Mouse (Mus musculus): ENCODE results near the gene Rgl1.
"Not testable (repeated sequence)": the region's sequence is repeated elsewhere in the genome, so short reads cannot be mapped to it uniquely, and the experiment has no call there.

Gene Rgl1

DNA sequence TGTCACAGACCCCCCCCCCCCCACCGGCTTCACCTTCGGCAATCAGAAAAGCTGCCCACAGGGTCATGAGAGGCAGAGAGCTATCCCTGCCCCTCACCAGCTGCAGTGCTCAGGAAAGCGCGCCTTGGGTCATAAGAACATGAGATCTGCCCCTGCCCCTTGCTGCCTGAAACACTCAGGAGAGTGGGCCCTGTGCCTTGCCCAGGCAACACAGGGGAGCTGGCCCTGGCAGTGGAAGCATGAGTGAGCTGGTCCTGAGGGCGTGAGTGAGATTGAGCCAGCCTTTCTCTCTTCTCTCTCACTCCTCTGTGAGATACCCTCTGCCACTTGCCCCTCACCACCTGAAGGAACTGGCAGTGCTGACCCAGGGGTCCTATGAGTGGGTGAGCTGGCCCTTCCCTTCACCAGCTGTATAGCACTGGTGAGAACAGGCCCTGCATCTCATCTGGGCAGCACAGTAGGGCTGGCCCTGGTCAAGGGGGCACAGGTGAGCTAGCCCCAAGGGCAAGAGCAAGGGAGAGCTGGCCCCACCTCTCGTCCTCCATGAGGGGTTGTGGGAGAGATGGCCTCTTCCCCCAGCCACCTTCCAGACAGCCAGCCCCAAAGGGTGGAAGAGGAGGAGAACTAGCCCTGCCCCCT, 115.2 kb downstream of the Rgl1 start:
- no peak for DNase-seq

- DNase-seq = no peak
Measured at GRCm38 (mm10) chr1:152648052-152648451, 118.1 kb downstream of the Rgl1 start.

DNA sequence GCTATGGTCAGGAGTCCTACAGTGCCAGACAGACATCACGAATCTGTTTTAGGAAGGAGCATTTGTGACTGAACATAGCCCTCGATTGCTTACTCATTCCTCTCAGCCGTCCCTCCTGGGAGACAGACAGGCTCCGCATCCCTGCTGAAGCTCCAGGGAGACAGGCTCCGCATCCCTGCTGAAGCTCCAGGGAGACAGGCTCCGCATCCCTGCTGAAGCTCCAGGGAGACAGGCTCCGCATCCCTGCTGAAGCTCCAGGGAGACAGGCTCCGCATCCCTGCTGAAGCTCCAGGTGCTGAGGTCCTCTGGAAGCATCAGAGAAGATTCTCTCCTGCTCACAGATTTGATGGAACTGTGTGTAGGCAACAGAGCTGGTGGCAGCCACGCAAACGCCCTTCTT, 123.9 kb downstream of the Rgl1 start:
- DNase-seq = not testable (repeated sequence)

- DNase-seq = peak; percentile 90
Measured at GRCm38 (mm10) chr1:152640195-152640981, 125.8 kb downstream of the Rgl1 start.

- no peak for DNase-seq
Measured at GRCm38 (mm10) chr1:152639344-152639743, 126.8 kb downstream of the Rgl1 start.

GRCm38 (mm10) chr1:152634638-152635037, 131.5 kb downstream of the Rgl1 start:
- no peak for DNase-seq

DNA sequence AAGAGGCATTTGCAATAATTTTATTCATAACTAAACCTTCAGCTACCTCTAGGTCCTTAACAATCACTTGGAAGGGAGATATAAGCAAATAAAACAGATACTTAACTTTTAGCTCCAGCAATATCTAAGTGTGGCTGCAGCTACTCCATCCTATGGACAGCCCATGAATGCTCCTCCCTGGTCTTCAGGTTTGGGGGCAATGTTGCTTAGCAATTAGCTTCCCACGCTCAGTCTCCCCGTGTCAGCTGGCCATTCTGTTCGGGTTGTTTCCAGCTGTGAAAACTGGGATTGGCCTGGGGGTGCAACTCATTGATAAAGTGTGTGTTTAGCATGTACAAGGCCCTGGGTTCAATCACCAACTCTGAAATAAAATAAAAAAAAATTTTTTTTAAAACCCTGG, 136.4 kb downstream of the Rgl1 start:
- no peak for DNase-seq

- no peak for DNase-seq
Measured at GRCm38 (mm10) chr1:152625651-152626050, 140.5 kb downstream of the Rgl1 start.

- peak; percentile 90 for DNase-seq
Measured at GRCm38 (mm10) chr1:152624644-152625454, 141.3 kb downstream of the Rgl1 start.

DNA sequence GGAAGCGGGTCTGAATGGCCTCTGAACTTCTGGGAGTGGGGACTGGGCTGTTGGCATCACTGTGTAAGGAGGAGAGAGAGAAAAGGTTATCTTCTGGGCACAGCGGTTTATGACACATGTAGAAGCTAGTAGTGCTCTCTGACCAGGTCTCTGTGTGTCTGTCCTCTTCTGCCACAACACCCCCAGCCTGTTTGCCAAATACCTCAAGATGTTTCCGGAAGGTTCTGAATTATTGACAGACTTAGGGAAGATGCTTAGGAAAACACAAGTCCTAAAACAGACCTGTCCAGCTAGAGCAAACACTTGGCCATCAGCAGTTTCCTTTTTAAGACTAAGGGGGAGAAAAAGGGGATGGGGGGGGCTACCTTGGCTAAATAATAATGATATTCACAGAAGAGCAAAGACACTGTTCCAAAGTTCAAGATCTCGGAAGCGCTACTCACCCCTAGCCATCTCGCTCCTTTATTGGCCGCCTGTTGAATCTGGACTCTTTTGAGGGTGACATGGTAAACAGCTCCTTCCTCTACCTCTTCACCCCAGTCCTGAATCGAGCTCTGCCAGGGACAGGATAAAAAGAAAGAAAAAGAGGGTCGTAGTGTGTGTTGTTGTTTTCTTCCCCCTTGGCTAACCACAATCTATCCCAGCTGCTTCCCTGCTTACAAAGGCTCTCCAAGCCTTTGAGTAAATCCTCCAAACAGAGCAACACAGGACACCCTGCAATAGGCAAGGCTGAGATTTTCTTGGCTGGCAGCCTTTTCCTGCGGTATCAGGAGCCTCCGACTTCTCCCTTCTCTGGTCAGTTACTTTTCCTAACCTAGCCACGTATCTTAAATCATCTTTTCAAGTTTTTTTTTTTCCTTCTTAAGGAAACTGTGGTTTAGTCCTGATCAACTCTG, 142.5 kb downstream of the Rgl1 start:
- DNase-seq = peak; percentile 66

- DNase-seq = peak; percentile 73
Measured at GRCm38 (mm10) chr1:152622765-152623211, 143.4 kb downstream of the Rgl1 start.

DNA sequence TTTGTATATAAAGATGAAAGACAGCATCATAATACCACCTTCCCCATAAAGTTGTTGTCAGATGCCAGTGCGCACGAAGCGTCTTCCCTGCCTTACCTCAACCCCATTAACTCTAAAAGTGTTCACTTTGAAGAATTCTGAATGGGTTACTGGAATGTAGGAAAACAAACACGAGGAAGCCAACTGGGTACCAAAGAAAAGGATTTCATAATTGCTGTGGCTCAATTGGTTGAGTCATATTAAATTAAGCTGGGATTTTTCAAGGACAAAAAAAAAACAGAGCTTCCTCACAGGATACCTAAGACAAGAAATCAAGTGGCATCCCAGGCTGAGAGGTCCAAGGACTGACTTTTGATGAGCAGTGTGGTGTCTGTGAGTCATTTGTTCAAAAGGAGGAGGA, 144.5 kb downstream of the Rgl1 start:
- DNase-seq = no peak

- DNase-seq = no peak
Measured at GRCm38 (mm10) chr1:152619396-152619795, 146.8 kb downstream of the Rgl1 start.

GRCm38 (mm10) chr1:152618896-152619295, 147.3 kb downstream of the Rgl1 start:
- no peak for DNase-seq

- no peak for DNase-seq
Measured at GRCm38 (mm10) chr1:152618381-152618780, 147.8 kb downstream of the Rgl1 start.

DNA sequence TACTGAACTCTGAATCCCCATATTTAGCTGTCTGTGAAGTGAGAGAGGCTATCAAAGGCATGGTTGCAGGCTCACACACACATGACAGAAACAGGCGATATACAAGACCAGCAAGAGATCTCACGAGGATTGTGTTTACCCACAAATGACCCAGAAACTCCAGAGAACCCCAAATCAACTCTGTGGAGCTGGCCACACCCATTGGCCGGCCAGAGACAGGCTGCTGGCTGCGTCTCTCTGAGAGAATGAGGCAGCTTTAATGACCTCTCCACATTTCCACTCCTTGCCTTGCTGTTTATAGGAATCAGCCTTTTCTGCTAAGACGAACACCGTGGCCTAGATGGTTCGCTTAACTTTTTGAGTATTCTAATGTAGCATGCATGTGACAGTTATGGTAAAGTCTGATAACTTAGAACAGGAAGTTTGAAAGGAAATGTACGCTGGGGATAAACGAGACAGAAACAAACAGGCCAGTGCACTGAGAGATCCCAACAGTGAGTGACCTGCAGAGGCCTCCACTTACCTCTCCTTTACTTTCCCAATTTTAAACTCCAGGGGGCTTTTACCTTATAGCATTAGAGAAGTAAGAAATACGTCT, 148.3 kb downstream of the Rgl1 start:
- no peak for DNase-seq

DNA sequence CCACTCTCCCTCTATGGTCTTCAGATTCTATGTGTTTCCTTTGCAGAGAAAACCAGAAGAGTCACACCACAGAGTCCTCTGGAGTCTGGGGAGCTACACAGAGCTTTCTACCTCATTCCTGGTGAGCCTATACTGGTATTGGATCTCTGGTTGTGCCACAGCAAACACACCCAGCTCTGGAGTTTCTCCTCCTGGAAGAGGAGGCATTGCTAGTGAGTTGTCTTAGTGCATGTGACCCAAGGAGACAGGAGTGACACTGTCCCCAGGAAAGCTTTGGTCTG, 149.4 kb downstream of the Rgl1 start:
- DNase-seq = no peak

DNA sequence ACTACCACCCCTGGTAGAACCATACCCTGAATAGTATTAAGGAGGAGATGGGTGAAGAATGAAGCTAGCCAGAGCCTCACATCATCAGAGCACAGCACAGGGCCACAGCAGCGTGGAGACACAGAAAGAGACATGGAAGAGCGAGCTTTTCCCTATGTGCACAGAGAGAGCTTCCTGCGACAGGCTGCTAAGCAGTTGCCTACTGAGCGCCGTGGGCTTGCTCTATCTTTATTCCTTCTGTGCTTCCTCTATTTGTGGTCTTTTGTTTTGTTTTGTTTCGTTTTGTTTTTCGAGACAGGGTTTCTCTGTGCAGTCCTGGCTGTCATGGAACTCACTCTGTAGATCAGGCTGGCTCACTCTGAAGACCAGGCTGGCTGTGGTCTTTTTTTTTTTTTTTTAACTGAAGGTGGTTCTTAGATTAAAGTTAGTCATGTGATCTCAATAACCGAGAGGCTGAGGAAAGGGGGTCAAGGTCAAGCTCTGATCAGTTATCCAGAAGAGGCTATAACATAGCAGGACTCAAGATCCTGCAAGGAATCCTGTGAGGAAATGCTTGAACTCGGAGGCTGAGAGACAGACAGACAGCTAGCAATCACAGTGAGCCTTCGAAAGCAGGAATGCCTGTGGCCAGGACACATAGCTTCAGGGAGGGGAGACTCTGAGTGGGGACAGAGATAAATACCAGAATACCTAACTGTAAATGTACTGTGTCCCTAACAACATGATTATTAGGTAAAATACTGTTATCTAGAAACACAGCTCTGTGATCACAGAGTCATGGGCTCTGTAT, 150.0 kb downstream of the Rgl1 start:
- no peak for DNase-seq

- DNase-seq = peak; percentile 68
Measured at GRCm38 (mm10) chr1:152614743-152615380, 151.3 kb downstream of the Rgl1 start.

GRCm38 (mm10) chr1:152613158-152613857, 152.8 kb downstream of the Rgl1 start:
- no peak for DNase-seq

Measured in kidney, postnatal 14 days (tissue).